ENCODE assay signal across 17 mouse cellular contexts in the genomic region with DNA sequence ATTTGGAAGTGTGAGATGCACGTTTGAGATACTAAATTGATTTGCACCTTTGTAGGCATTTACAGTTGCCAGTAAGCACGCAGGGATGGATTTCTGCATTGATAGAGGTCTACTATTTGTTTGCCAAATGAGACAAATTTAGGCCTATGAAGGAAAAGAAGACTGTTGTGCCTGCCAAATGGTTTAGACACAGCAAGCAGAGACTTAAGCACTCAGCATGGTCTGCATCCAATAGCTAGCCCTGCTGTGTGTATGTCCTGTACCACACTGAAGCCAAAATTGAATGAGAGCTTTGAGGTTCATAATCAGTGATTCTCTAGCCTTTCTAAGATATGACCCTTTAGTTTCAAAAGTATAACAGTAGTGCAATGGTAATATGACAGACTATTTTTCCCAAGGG.
DNase-seq lines count a peak whose midpoint lies in the region; ATAC-seq and TF ChIP-seq lines count a peak whose summit lies in the region.
"Had no signal": no experiment of that assay in that cellular context is flagged by ENCODE, and none has a peak within 500 bp of the region (broad histone marks: within the 10 kb centered on the region; RNA-seq: fewer than 3 reads in every experiment).

No protein-coding gene starts in this region.

- no peak overlapping the region for H3K4me2 ChIP-seq in forebrain, postnatal 0 days (ENCODE audit: low read depth)
- H3K4me2 ChIP-seq in forebrain, embryonic 15.5 days (replicated peaks): no peak overlapping the region
- H3K4me2 ChIP-seq in midbrain, postnatal 0 days (ENCODE audit: low read depth, low read length, poor library complexity, severe bottlenecking): no peak overlapping the region
- no peak overlapping the region for H3K4me2 ChIP-seq in midbrain, embryonic 16.5 days (ENCODE audit: low read length)
- H3K4me2 ChIP-seq: embryonic facial prominence, embryonic 12.5 days; forebrain, embryonic 13.5 days had no signal

- no peaks in the 10 kb centered on the region for H3K4me1 ChIP-seq in forebrain, postnatal 0 days (ENCODE audit: insufficient read depth)
- no peaks in the 10 kb centered on the region for H3K4me1 ChIP-seq in forebrain, embryonic 15.5 days
- no peaks in the 10 kb centered on the region for H3K4me1 ChIP-seq in midbrain, postnatal 0 days (ENCODE audit: insufficient read depth, low read length)
- no peaks in the 10 kb centered on the region for H3K4me1 ChIP-seq in midbrain, embryonic 16.5 days (ENCODE audit: control insufficient read depth, insufficient read depth, low read length)
- H3K4me1 ChIP-seq: embryonic facial prominence, embryonic 10.5 days; embryonic facial prominence, embryonic 12.5 days; forebrain, embryonic 13.5 days had no signal

- TF ChIP-seq POLR2A in brain, embryonic 14.5 days (IDR thresholded peaks at IDR 0.05; ENCODE audit: borderline replicate concordance, extremely low read depth, insufficient read depth, insufficient read length, poor library complexity, severe bottlenecking): no peak

- TF ChIP-seq CTCF in forebrain, postnatal 0 days (IDR thresholded peaks at IDR 0.05; ENCODE audit: low read depth): no peak
- TF ChIP-seq CTCF in midbrain, postnatal 0 days (IDR thresholded peaks at IDR 0.05): no peak
- TF ChIP-seq CTCF in brain, embryonic 14.5 days (IDR thresholded peaks at IDR 0.05; ENCODE audit: borderline replicate concordance, extremely low read depth, insufficient read depth, insufficient read length): no peak

- ATAC-seq in cerebellum, adult (ENCODE audit: insufficient number of reproducible peaks, low FRiP score, low TSS enrichment): no peak
- no peak for ATAC-seq in forebrain, postnatal 0 days
- no peak for ATAC-seq in forebrain, embryonic 15.5 days (replicated peaks)
- ATAC-seq in midbrain, postnatal 0 days (ENCODE audit: low FRiP score): no peak
- ATAC-seq in midbrain, embryonic 16.5 days: no peak
- ATAC-seq: forebrain, embryonic 13.5 days had no signal

- 60% methylated on average over 2 of the region's 2 CpGs for WGBS in forebrain, postnatal 0 days
- 61% methylated on average over 2 of the region's 2 CpGs for WGBS in forebrain, embryonic 15.5 days
- 65% methylated on average over 2 of the region's 2 CpGs for WGBS in midbrain, postnatal 0 days
- 80% methylated on average over 2 of the region's 2 CpGs for WGBS in midbrain, embryonic 16.5 days

- H3K27me3 ChIP-seq in forebrain, postnatal 0 days (ENCODE audit: insufficient read depth, low read length): no peaks in the 10 kb centered on the region
- H3K27me3 ChIP-seq in forebrain, embryonic 15.5 days: no peaks in the 10 kb centered on the region
- H3K27me3 ChIP-seq in midbrain, postnatal 0 days (ENCODE audit: insufficient read depth, low read length): no peaks in the 10 kb centered on the region
- H3K27me3 ChIP-seq in midbrain, embryonic 16.5 days (ENCODE audit: control insufficient read depth, insufficient read depth, low read depth, low read length): no peaks in the 10 kb centered on the region
- H3K27me3 ChIP-seq: embryonic facial prominence, embryonic 12.5 days; forebrain, embryonic 13.5 days had no signal

- no peaks in the 10 kb centered on the region for H3K9me3 ChIP-seq in forebrain, postnatal 0 days (ENCODE audit: low read length)
- no peaks in the 10 kb centered on the region for H3K9me3 ChIP-seq in forebrain, embryonic 15.5 days
- no peaks in the 10 kb centered on the region for H3K9me3 ChIP-seq in midbrain, postnatal 0 days (ENCODE audit: low read length)
- H3K9me3 ChIP-seq in midbrain, embryonic 16.5 days (replicated peaks; ENCODE audit: control insufficient read depth, low read length, poor library complexity, severe bottlenecking): no peaks in the 10 kb centered on the region
- H3K9me3 ChIP-seq: embryonic facial prominence, embryonic 10.5 days; embryonic facial prominence, embryonic 12.5 days; forebrain, embryonic 13.5 days had no signal

- no peaks in the 10 kb centered on the region for H3K36me3 ChIP-seq in forebrain, postnatal 0 days (ENCODE audit: insufficient read depth)
- no peaks in the 10 kb centered on the region for H3K36me3 ChIP-seq in forebrain, embryonic 15.5 days
- no peaks in the 10 kb centered on the region for H3K36me3 ChIP-seq in midbrain, postnatal 0 days (ENCODE audit: insufficient read depth, low read length)
- no peaks in the 10 kb centered on the region for H3K36me3 ChIP-seq in midbrain, embryonic 16.5 days (ENCODE audit: control insufficient read depth, insufficient read depth, low read length)
- H3K36me3 ChIP-seq: embryonic facial prominence, embryonic 10.5 days; embryonic facial prominence, embryonic 12.5 days had no signal

- no peak overlapping the region for H3K9ac ChIP-seq in forebrain, postnatal 0 days
- H3K9ac ChIP-seq in forebrain, embryonic 15.5 days (replicated peaks): no peak overlapping the region
- H3K9ac ChIP-seq in midbrain, postnatal 0 days (replicated peaks; ENCODE audit: low read length, poor library complexity, severe bottlenecking): no peak overlapping the region
- H3K9ac ChIP-seq in midbrain, embryonic 16.5 days (ENCODE audit: low read depth, low read length): no peak overlapping the region
- H3K9ac ChIP-seq: embryonic facial prominence, embryonic 12.5 days; forebrain, embryonic 13.5 days had no signal

- H3K4me3 ChIP-seq in forebrain, postnatal 0 days (ENCODE audit: low read depth, low read length): no peak overlapping the region
- H3K4me3 ChIP-seq in forebrain, embryonic 15.5 days: no peak overlapping the region
- no peak overlapping the region for H3K4me3 ChIP-seq in midbrain, postnatal 0 days (ENCODE audit: low read depth, low read length)
- H3K4me3 ChIP-seq in midbrain, embryonic 16.5 days (ENCODE audit: low read depth, low read length): no peak overlapping the region
- H3K4me3 ChIP-seq: embryonic facial prominence, embryonic 10.5 days; embryonic facial prominence, embryonic 12.5 days; forebrain, embryonic 13.5 days had no signal

- no peak overlapping the region for H3K27ac ChIP-seq in forebrain, postnatal 0 days (ENCODE audit: low read depth, low read length)
- no peak overlapping the region for H3K27ac ChIP-seq in forebrain, embryonic 15.5 days (replicated peaks)
- H3K27ac ChIP-seq in midbrain, postnatal 0 days (ENCODE audit: low read depth, low read length): no peak overlapping the region
- no peak overlapping the region for H3K27ac ChIP-seq in midbrain, embryonic 16.5 days (ENCODE audit: low read length)
- H3K27ac ChIP-seq: embryonic facial prominence, embryonic 10.5 days; embryonic facial prominence, embryonic 12.5 days; forebrain, embryonic 13.5 days had no signal

- DNase-seq in cerebellum, postnatal 14 days: peak; percentile 4 to 62
- peak; percentile 1 for DNase-seq in forebrain, postnatal 0 days
- peak; percentile 4 for DNase-seq in midbrain, postnatal 0 days (ENCODE audit: low spot score)
- peak; percentile 50 for DNase-seq in brain, embryonic 14.5 days (ENCODE audit: low read depth)
- DNase-seq in layer of hippocampus, postnatal 36 days: no peak
- DNase-seq: adrenal gland, adult 2 months; adrenal gland, postnatal 10 days; adrenal gland, postnatal 36 days; cerebellum, adult 11 months; cerebellum, adult 18-20 months; cerebellum, adult 9-10 months had no signal

Comparison
In these comparisons a context has a peak if more than half of its experiments do, and no peak if none do; other contexts are left out.
1. DNase-seq: peak in cerebellum, postnatal 14 days (2 of 2), forebrain, postnatal 0 days (single experiment), midbrain, postnatal 0 days (single experiment) and brain, embryonic 14.5 days (single experiment); none in layer of hippocampus, postnatal 36 days (0 of 2).